Mouse (Mus musculus) MEL (cell line): Measurements from ENCODE around the gene Cd47. TPM values are rescaled to one million over a fixed set of nuclear protein-coding genes. Genes with fewer than 3 reads are reported as not detected.

ENCODE experiments used
- DNase-seq: peaks from one replicate; pipeline ENCODE4 v3.0.0; 2011; ENCODE audit warnings: low read depth, low spot score
- H3K27ac ChIP-seq: 2 replicates; pipeline ENCODE4 v1.5.1; 2012; ENCODE audit warnings: low read depth, mild to moderate bottlenecking, control low read depth, low read length, moderate library complexity; ENCODE audit not compliant: control insufficient read depth
- H3K27me3 ChIP-seq, 2 experiments: fragments of 150-350 bp in 1 of 2; sonication (generic) in 1 of 2; 2 replicates each; pipeline ENCODE4 v1.6.1; 2012; ENCODE audit warnings: low read length in 2 of 2, mild to moderate bottlenecking in 2 of 2, improper control_type of control experiment in 1 of 2, moderate library complexity in 1 of 2; ENCODE audit not compliant: insufficient read depth in 2 of 2, control insufficient read depth in 1 of 2
- H3K36me3 ChIP-seq, 2 experiments: 2 replicates each; pipeline ENCODE4 v1.6.1; 2012 to 2014; ENCODE audit warnings: low read length in 2 of 2, improper control_type of control experiment in 1 of 2, inconsistent platforms in 1 of 2, mild to moderate bottlenecking in 1 of 2; ENCODE audit not compliant: insufficient read depth in 2 of 2, control insufficient read depth in 1 of 2
- H3K4me1 ChIP-seq, 2 experiments: fragments of 150-350 bp in 1 of 2; sonication (generic) in 1 of 2; 2 replicates each; pipeline ENCODE4 v1.6.1; 2012; ENCODE audit warnings: low read length in 2 of 2, improper control_type of control experiment in 1 of 2, mild to moderate bottlenecking in 1 of 2; ENCODE audit not compliant: insufficient read depth in 2 of 2, control insufficient read depth in 1 of 2
- H3K4me3 ChIP-seq, 2 experiments: fragments of 150-350 bp in 1 of 2; sonication (generic) in 1 of 2; 2 replicates each; pipeline ENCODE4 v1.5.1; 2012; ENCODE audit warnings: low read depth in 2 of 2, low read length in 2 of 2, mild to moderate bottlenecking in 2 of 2, moderate library complexity in 2 of 2, control low read depth in 1 of 2, improper control_type of control experiment in 1 of 2; ENCODE audit not compliant: control insufficient read depth in 1 of 2, insufficient read depth in 1 of 2
- H3K79me2 ChIP-seq: 2 replicates; pipeline ENCODE4 v1.6.1; 2012; ENCODE audit warnings: mild to moderate bottlenecking, low read length, moderate library complexity; ENCODE audit not compliant: control insufficient read depth, poor library complexity, insufficient read depth
- H3K9ac ChIP-seq: 2 replicates; pipeline ENCODE4 v1.6.1; 2012; ENCODE audit warnings: low read depth, mild to moderate bottlenecking, control low read depth, low read length, moderate library complexity; ENCODE audit not compliant: control insufficient read depth, poor library complexity, severe bottlenecking
- H3K9me3 ChIP-seq: fragments of 150-350 bp; sonication (generic); replicated peaks from 2 replicates; pipeline ENCODE4 v1.6.1; 2012; ENCODE audit warnings: mild to moderate bottlenecking, low read length, improper control_type of control experiment, moderate library complexity; ENCODE audit not compliant: insufficient read depth
- BHLHE40 ChIP-seq: IDR thresholded peaks from 2 replicates; pipeline ENCODE4 v1.6.1; 2012; ENCODE audit warnings: low read depth, mild to moderate bottlenecking, inconsistent platforms, low read length, improper control_type of control experiment, borderline replicate concordance
- CHD1 ChIP-seq: IDR thresholded peaks from 2 replicates; pipeline ENCODE4 v1.6.1; 2012; ENCODE audit warnings: low read depth, mild to moderate bottlenecking, inconsistent platforms, low read length, improper control_type of control experiment
- CHD2 ChIP-seq: IDR thresholded peaks from 2 replicates; pipeline ENCODE4 v1.6.1; 2011; ENCODE audit warnings: low read length, improper control_type of control experiment
- EP300 ChIP-seq, 2 experiments: IDR thresholded peaks; 2 replicates each; pipeline ENCODE4 v1.6.1; 2011; ENCODE audit warnings: improper control_type of control experiment in 2 of 2, low read length in 2 of 2, low read depth in 1 of 2, mild to moderate bottlenecking in 1 of 2
- ETS1 ChIP-seq: IDR thresholded peaks from 2 replicates; pipeline ENCODE4 v1.6.1; 2012; ENCODE audit warnings: low read depth, mild to moderate bottlenecking, inconsistent platforms, low read length, improper control_type of control experiment, moderate library complexity
- GATA1 ChIP-seq: IDR thresholded peaks from 2 replicates; pipeline ENCODE4 v1.6.1; 2011; ENCODE audit warnings: low read depth, low read length, improper control_type of control experiment
- JUND ChIP-seq: IDR thresholded peaks from 2 replicates; pipeline ENCODE4 v1.6.1; 2011; ENCODE audit warnings: low read depth, mild to moderate bottlenecking, improper control_type of control experiment, low read length
- MEF2A ChIP-seq: IDR thresholded peaks from 2 replicates; pipeline ENCODE4 v1.6.1; 2014; ENCODE audit warnings: low read depth, mild to moderate bottlenecking, inconsistent platforms, low read length, improper control_type of control experiment; ENCODE audit not compliant: poor library complexity, insufficient replicate concordance, severe bottlenecking; ENCODE audit errors: extremely low read depth
- POLR2A ChIP-seq, 2 experiments: IDR thresholded peaks; 2 replicates each; pipeline ENCODE4 v1.6.1; 2011 to 2012; ENCODE audit warnings: low read length in 2 of 2, mild to moderate bottlenecking in 2 of 2, control low read depth in 1 of 2, improper control_type of control experiment in 1 of 2, low read depth in 1 of 2, moderate library complexity in 1 of 2; ENCODE audit not compliant: control insufficient read depth in 1 of 2, insufficient read depth in 1 of 2, poor library complexity in 1 of 2
- RCOR1 ChIP-seq: IDR thresholded peaks from 2 replicates; pipeline ENCODE4 v1.6.1; 2012; ENCODE audit warnings: low read depth, mild to moderate bottlenecking, inconsistent platforms, low read length, improper control_type of control experiment
- SIN3A ChIP-seq: IDR thresholded peaks from 2 replicates; pipeline ENCODE4 v1.6.1; 2012; ENCODE audit warnings: low read length, improper control_type of control experiment, inconsistent platforms
- SMC3 ChIP-seq: IDR thresholded peaks from 2 replicates; pipeline ENCODE4 v1.6.1; 2011; ENCODE audit warnings: low read depth, low read length, improper control_type of control experiment
- TBP ChIP-seq: IDR thresholded peaks from 2 replicates; pipeline ENCODE4 v1.8.0; 2011; ENCODE audit warnings: low read depth, low read length, improper control_type of control experiment
- TCF12 ChIP-seq: IDR thresholded peaks from 2 replicates; pipeline ENCODE4 v1.6.1; 2014; ENCODE audit warnings: low read depth, mild to moderate bottlenecking, inconsistent platforms, low read length, improper control_type of control experiment, moderate library complexity
- UBTF ChIP-seq: IDR thresholded peaks from 2 replicates; pipeline ENCODE4 v1.6.1; 2012; ENCODE audit warnings: low read depth, mild to moderate bottlenecking, inconsistent platforms, low read length, improper control_type of control experiment, moderate library complexity, borderline replicate concordance; ENCODE audit not compliant: insufficient read depth
- USF1 ChIP-seq: IDR thresholded peaks from 2 replicates; pipeline ENCODE4 v1.6.1; 2014; ENCODE audit warnings: low read depth, mild to moderate bottlenecking, inconsistent platforms, low read length, improper control_type of control experiment, moderate library complexity
- USF2 ChIP-seq, 2 experiments: IDR thresholded peaks; 2 replicates each; pipeline ENCODE4 v1.6.1; 2011 to 2012; ENCODE audit warnings: improper control_type of control experiment in 2 of 2, low read length in 2 of 2, borderline replicate concordance in 1 of 2, inconsistent platforms in 1 of 2, low read depth in 1 of 2, mild to moderate bottlenecking in 1 of 2; ENCODE audit not compliant: insufficient read depth in 1 of 2
- ZC3H11A ChIP-seq: IDR thresholded peaks from 2 replicates; pipeline ENCODE4 v1.6.1; 2012; ENCODE audit warnings: low read depth, mild to moderate bottlenecking, inconsistent platforms, low read length, improper control_type of control experiment
- ZNF384 ChIP-seq: IDR thresholded peaks from 2 replicates; pipeline ENCODE4 v1.6.1; 2012; ENCODE audit warnings: low read depth, mild to moderate bottlenecking, inconsistent platforms, low read length, improper control_type of control experiment
- polyA plus RNA-seq, 2 experiments: library from polyadenylated mRNA; stranded (reverse) in 1 of 2; unstranded in 1 of 2; fragments of >175 nt in 1 of 2; fragments of >200 nt in 1 of 2; gene quantifications; 2 replicates each; pipeline versions ENCODE4 v1.2.1 to v1.2.4; 2012; ENCODE audit warnings: low replicate concordance in 2 of 2, low read depth in 1 of 2; ENCODE audit not compliant: insufficient read length in 2 of 2, insufficient read depth in 1 of 2, missing spikeins in 1 of 2
- total RNA-seq: library from RNA; depleted of rRNA; stranded (reverse); fragments of 300-350 nt; gene quantifications from 2 replicates; pipeline ENCODE4 v1.2.3, GENCODE M21; 2012; rRNA removed

Gene Cd47
- total and polyA plus RNA-seq, 3 experiments = 45.9 to 57.5 (median 51.7) TPM

- TF ChIP-seq ZC3H11A (no peak), MEF2A (no peak), JUND (no peak), POLR2A (IDR thresholded peaks at IDR 0.05; ENCODE audit: control insufficient read depth in 1 of 2, insufficient read depth in 1 of 2, low read depth in 1 of 2, low read length in 2 of 2, poor library complexity in 1 of 2) (no peak), ZNF384 (no peak), ETS1 (no peak), RCOR1 (peak; percentile 86), CHD1 (no peak), USF1 (peak; percentile 29; the same call in 1 of the 2 replicates), BHLHE40 (peak; percentile 71; the same call in 1 of the 2 replicates), CHD2 (no peak)
Measured at GRCm38 (mm10) chr16:49962305-49962704, 162.0 kb downstream of the Cd47 start.

GRCm38 (mm10) chr16:49964321-49964986 lies 164.1 kb downstream of the Cd47 start:
- Histone ChIP-seq H3K79me2 (no peaks in the 10 kb centered on the region), H3K4me1 (peaks cover 7 to 23% of the 10 kb centered on the region in 2 experiments), H3K9ac (no peak overlapping the region)

More at GRCm38 (mm10) chr16:49962305-49962704, 162.0 kb downstream of the Cd47 start:
- Histone ChIP-seq H3K4me1 (peaks cover 6 to 23% of the 10 kb centered on the region in 2 experiments), H3K79me2 (no peaks in the 10 kb centered on the region), H3K9ac (no peak overlapping the region), H3K27ac (no peak overlapping the region), H3K36me3 (peaks cover 0 to 24% of the 10 kb centered on the region in 2 experiments; a peak in 2 of 4 replicates), H3K27me3 (no peaks in the 10 kb centered on the region), H3K9me3 (no peaks in the 10 kb centered on the region), H3K4me3 (no peak overlapping the region)
- peak; percentile 29 for DNase-seq

More at GRCm38 (mm10) chr16:49964321-49964986, 164.1 kb downstream of the Cd47 start:
- DNase-seq = peak; percentile 46
- H3K9me3 ChIP-seq = no peaks in the 10 kb centered on the region
- H3K27ac ChIP-seq = no peak overlapping the region
- H3K27me3 ChIP-seq = no peaks in the 10 kb centered on the region
- peaks cover 0 to 24% of the 10 kb centered on the region in 2 experiments; a peak in 2 of 4 replicates for H3K36me3 ChIP-seq
- TF ChIP-seq SIN3A = peak; percentile 57
- no peak for TF ChIP-seq UBTF
- TF ChIP-seq GATA1 = peak; percentile 81
- no peak for TF ChIP-seq USF2 (IDR thresholded peaks at IDR 0.05; ENCODE audit: borderline replicate concordance in 1 of 2, insufficient read depth in 1 of 2, low read depth in 1 of 2, low read length in 2 of 2)
- TF ChIP-seq SMC3 = no peak
- peak; percentile 69 to 71 for TF ChIP-seq EP300 (IDR thresholded peaks at IDR 0.05; ENCODE audit: low read depth in 1 of 2, low read length in 2 of 2)
- peak; percentile 90 for TF ChIP-seq RCOR1
- peak; percentile 32; the same call in 1 of the 2 replicates for TF ChIP-seq ETS1
- TF ChIP-seq TCF12 = peak; percentile 79
- peak; percentile 32; the same call in 1 of the 2 replicates for TF ChIP-seq TBP
- no peak for TF ChIP-seq ZNF384
- H3K4me3 ChIP-seq = no peak overlapping the region

Other genes starting within 250 kb of the Cd47 start
- gene Ift57, start 101.3 kb upstream of the Cd47 start, total RNA-seq = 5.7 and 6.3 TPM in 2 replicates
- 10 to 100 TPM in 1 of 2 experiments, not detected in 1; 11.1 TPM for gene Ift57, start 101.3 kb upstream of the Cd47 start, polyA plus RNA-seq